Mouse (Mus musculus) layer of hippocampus, adult 9-10 months (tissue): ENCODE measurements around the gene Fgd6.

Experiments
- DNase-seq: peaks from one replicate; pipeline ENCODE4 v3.0.0; 2022; ENCODE audit warnings: low spot score

The Fgd6 gene

GRCm38 (mm10) chr10:94138890-94139482, 103.2 kb downstream of the Fgd6 start:
- DNase-seq = no peak

DNA sequence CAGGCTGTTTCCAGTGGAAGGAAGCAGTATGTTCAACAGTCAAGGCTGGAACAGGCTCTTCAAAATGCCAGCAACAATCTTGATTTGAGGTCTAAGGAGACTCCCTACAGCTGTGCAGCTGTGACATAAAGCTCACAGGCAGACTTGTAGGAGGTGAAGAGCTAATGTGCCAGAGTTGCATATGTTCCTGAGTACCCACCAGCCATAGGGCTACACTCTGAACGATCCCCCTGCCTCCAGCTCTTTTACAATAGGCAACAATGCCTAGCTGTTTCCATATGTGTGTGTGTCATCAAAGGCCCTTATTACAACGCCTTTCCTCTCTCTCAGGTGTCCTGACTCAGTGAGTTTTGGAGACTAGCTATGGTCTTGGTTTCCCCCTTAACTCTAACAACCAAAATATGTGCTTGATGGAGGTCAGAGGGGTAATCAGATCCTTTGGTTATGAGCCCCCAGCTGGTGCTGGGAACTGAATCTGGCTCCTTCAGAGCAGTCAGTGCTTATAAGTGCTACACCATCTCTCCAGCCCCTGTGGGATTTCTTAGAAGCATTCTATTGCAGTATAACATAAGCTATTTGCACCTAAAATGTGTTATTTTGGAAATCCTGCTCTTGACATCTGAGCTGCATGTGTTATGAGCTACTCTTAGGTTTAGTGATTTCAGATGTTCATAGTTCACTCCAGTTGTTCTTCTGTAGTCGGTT, 104.6 kb downstream of the Fgd6 start:
- no peak for DNase-seq

- DNase-seq = no peak
Observed at GRCm38 (mm10) chr10:94142427-94142826, 106.6 kb downstream of the Fgd6 start.

- no peak for DNase-seq
Observed at GRCm38 (mm10) chr10:94144581-94144980, 108.8 kb downstream of the Fgd6 start.

GRCm38 (mm10) chr10:94147391-94147755, 111.6 kb downstream of the Fgd6 start:
- DNase-seq = no peak

DNA sequence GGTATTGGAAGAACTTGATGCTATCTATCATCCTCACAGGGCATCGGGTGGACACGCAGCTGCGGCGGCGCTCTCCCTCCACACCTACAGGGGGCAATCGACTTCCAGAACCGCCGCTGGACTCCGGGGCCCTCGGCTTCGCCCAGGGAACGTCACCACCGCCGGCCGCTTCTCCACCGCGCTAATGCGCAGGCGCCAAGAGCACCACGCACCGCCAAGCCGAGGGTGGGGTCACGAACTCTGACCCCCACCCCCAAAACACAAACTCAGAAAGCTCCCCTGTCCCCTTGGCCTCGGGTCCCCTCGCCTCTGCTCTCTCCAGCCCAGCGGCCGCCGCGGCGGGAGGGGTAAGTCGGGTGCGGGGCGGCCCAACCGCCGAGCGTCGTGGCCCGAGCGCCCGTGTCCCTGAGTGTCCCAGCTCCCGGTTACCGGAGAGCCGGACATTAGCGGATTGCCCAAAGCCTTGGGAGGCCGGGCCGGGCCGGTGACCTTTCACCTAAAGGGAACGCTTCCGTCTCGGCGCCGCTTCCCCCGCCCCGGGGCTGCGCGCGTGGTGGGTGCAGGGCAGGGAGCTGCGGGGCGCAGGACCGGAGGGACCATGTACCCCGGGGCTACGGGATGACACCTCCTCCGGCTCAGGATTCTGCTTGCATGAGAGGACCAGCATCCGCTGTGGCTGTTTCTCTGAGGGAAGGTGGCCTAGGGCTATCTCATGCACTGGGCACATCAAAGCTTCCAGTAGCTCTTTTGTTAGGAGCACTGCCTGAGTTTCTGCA, 112.1 kb downstream of the Fgd6 start, which contains the start of gene Nr2c1:
TSS of gene Nr2c1 (plus strand) at position 268 of the 776 bp plus-strand sequence.
- peak; percentile 76 for DNase-seq

DNA sequence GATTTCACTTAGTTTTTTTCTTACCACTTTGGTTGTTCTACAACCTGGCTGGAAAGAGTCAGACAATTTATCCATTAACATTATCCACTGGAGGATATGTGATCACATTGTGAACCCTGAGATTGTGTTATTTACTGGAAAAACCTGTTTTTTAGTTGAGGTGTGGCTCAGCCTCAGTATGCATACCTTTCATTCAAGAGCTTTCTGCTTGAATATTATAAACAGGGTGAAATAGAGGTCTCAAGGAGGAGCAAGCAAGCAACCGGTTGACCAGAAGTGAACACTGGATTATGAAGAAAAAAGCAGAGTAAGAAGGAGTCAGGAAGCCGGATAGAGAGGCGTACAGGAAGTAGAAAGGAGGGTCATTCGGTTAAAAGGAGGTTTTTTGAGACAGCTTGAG, 115.7 kb downstream of the Fgd6 start:
- DNase-seq = no peak

DNA sequence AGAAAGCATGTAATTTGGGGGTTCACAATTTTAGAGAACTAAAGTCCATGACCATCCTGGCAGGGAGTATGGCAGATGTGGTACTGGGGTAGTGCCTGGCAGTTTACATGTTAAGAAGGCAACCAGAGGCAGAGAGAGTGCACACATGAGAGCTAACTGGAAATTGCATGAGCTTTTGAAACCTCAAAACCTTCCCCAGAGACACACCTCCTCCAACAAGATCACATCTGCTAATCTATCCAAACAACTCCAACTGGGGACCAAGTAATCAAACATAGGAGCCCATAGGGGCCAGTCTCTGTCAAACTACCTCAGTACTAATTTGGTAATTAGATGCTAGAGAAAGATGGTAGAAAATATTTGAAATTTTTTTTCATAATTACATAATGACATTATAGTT, 118.0 kb downstream of the Fgd6 start:
- DNase-seq = no peak

- DNase-seq = no peak
Observed at GRCm38 (mm10) chr10:94158962-94159361, 123.2 kb downstream of the Fgd6 start.

GRCm38 (mm10) chr10:94159406-94159805, 123.6 kb downstream of the Fgd6 start:
- no peak for DNase-seq

- no peak for DNase-seq
Observed at GRCm38 (mm10) chr10:94161051-94161765, 125.4 kb downstream of the Fgd6 start.

DNA sequence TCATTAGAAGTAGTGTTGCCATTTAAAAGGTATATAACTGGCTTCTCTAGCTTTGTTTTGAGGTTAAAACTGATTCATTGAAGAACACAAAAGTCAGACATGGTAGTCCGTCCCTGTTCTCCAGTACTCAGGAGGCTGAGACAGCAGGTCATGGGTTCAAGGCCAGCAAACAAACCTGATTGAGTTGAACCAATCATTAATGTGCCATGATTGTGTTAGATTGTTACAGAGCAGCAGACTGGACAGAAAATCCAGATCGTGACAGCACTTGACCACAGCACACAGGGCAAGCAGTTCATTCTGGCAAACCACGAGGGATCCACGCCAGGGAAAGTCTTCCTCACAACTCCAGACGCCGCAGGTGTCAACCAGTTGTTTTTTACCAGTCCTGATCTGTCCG, 126.2 kb downstream of the Fgd6 start:
- DNase-seq = no peak

DNA sequence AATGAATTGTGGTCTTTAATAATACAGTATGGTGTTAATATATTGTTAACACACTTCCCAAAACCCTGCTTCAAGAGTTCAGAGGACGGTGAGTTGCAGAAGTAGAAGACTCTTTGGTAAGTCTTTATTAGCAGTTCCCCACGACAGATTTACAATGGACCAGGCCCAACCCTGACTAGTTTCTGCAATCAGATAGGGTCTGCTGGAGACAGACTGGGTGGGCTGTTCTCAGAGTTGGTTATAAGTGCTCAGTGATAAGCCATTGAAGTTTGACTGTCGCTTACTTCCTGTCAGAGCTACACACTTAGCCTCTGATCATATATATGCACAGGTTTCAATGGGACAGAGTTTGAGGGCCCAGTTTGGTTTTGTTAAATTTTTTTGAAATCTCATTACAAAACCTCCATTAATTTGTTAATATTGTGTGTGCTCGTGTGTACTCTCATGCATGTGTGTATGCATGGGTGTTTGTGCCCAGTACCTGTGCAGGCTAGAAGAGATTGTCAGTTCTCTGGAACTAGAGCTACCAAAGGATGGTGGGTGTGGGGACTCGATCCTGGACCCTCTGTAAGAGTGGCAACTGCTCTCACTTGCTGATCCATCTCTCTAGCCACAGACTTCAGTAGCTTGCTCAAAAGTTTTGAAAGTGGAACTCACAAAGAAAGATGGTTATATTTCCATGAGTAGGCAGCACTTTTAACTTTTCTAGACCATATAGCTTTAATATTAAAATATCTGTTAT, 128.5 kb downstream of the Fgd6 start:
- DNase-seq = no peak

GRCm38 (mm10) chr10:94165426-94165825, 129.6 kb downstream of the Fgd6 start:
- no peak for DNase-seq

DNA sequence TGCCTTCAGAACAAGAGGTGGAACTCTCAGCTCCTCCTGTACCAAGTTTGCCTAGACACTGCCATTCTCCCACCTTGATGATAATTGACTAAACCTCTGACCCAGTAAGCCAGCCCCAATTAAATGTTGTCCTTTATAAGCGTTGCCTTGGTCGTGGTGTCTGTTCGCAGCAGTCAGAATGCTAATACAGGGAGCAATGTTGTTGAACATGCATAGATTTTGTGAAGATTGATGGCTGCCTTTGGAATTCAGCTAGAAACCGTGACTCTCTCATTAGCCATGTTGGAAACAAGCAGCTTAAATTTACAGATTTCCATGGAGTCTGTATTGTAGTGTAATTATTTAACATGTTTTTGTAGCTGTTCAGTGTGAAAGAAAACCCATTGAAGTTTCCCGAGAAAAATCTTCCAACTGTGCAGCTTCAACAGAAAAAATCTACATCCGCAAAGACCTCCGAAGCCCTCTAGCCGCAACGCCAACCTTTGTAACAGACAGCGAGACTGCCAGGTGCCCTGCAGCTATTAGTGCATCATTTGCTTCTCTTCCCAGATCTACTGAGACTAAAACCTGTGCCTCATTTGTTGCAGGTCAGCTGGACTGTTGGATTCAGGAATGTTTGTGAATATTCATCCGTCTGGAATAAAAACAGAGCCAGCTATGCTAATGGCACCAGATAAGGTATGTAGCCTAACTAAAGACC, 131.4 kb downstream of the Fgd6 start:
- DNase-seq = no peak

DNA sequence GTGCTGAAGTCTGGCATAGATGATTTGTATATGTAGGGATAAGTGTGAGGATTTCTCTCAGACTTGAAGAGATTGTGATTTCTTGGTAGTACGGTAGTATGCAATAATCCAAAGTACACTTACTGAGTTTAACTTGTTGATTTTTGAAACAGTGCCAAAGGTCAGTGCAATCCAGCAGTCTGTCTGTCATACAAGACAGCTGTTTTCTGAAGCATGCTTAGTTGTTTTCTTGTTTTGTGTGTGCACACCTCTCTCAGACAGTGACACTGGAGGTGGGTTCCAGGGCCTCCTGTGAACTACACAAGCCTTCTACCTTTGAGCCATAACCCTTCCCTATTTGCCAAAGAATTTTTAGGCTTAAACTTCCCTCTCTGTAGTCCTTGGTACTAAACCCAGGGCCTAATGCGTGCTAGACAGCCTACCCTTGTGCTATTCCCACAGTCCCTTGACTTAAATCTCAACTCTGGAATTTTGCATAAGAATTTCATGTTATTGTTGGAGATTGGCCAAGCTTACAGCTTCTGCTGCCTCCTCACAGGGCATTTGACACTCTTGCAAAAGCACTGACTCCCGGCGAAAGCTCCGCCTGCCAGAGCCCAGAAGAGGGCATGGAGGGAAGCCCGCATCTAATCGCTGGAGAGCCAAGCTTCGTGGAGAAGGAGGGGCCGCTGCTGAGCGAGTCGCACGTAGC, 135.8 kb downstream of the Fgd6 start:
- no peak for DNase-seq

DNA sequence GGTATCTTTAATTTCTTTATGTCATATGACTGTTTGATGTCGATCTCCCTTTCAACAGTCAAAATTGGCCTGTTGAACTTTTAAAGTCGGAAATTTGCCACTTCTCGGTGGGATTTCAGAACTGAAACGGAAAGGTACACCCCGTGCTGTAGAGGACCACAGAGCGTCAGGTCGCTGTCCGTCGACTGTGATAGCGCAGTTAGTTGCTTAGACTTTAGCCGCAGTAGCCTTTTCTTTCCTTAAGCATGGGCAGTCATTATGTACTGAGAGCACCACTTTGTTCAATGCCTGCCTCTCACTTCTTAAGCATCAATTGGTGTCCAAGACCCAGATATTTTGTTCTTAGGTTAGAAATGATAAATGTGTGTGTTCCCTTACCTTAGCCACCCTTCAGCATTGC, 136.3 kb downstream of the Fgd6 start:
- DNase-seq = no peak

DNA sequence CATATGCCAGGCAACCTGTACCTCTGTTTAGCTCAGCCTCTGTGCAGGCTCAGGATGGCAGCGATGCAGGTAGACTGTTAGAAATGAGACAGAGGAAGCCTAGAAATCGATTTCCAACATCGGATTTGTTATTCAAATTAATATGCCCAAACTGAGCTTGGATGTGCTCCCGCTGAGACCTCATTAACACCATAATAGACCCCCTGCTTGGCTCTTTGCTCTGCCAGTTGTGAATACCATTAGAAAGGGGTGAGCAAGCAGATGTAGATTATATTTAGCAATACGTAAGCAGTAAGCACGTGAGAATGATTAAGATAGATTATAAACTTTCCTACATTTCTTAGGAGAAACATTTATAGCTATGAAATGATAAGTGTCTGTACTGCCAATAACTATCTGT, 136.9 kb downstream of the Fgd6 start:
- DNase-seq = no peak

- DNase-seq = no peak
Observed at GRCm38 (mm10) chr10:94174652-94175051, 138.9 kb downstream of the Fgd6 start.

DNA sequence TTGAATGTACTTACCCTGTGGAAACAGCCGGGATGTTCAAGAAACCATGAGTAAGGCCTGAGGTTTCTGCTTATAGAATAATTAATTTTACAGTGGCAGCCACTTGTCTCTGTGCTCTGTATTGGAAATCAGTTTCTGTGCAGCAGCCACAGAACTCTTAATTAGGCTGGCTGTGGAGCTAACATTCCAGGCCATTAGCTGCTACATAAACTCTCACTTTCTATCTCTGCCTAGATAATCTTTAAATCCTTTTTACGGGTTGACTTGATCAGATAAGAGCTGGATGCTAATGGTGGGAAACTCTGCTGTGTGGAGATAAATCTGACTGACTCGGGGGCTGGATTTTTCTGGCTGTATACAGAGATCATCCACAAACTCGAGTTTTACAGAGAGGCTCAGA, 147.4 kb downstream of the Fgd6 start:
- no peak for DNase-seq
